Mouse (Mus musculus) layer of hippocampus, postnatal 10 days (tissue): ENCODE results near the gene Fam117b. TPM values are rescaled to one million over a fixed set of nuclear protein-coding genes. Genes with fewer than 3 reads are reported as not detected.
A peak's percentile ranks its signal among the peaks of the same experiment; 100 is the strongest.

Experiments
- DNase-seq, 2 experiments: peaks; one replicate each; pipeline ENCODE4 v3.0.0; 2021; ENCODE audit warnings: low spot score in 2 of 2
- total RNA-seq, 2 experiments: library from RNA; stranded (reverse); gene quantifications; 2 replicates each; pipeline ENCODE4 v1.2.3; 2021

Fam117b gene
- total RNA-seq, 2 experiments from 2014 or later: 52.3 to 59.0 TPM

GRCm38 (mm10) chr1:59913195-59913868 is 526 bp downstream of the Fam117b start:
- peak; percentile 53 to 72 for DNase-seq

GRCm38 (mm10) chr1:59913869-59914225 is 1.0 kb downstream of the Fam117b start:
- no peak for DNase-seq

GRCm38 (mm10) chr1:59914799-59915198 is 2.0 kb downstream of the Fam117b start:
- no peak for DNase-seq

GRCm38 (mm10) chr1:59915843-59916610 is 3.2 kb downstream of the Fam117b start:
- no peak for DNase-seq

GRCm38 (mm10) chr1:59917401-59917800 is 4.6 kb downstream of the Fam117b start:
- DNase-seq: no peak

GRCm38 (mm10) chr1:59918075-59918474 is 5.3 kb downstream of the Fam117b start:
- DNase-seq: no peak

GRCm38 (mm10) chr1:59923201-59923600 is 10.4 kb downstream of the Fam117b start:
- DNase-seq: no peak

- DNase-seq: no peak
Observed at GRCm38 (mm10) chr1:59923673-59924072, 10.9 kb downstream of the Fam117b start.

GRCm38 (mm10) chr1:59924411-59924810 is 11.6 kb downstream of the Fam117b start:
- DNase-seq: no peak

- no peak for DNase-seq
Observed at GRCm38 (mm10) chr1:59926021-59926672, 13.3 kb downstream of the Fam117b start.

GRCm38 (mm10) chr1:59927131-59927680 is 14.4 kb downstream of the Fam117b start:
- DNase-seq: no peak

- DNase-seq: no peak
Observed at GRCm38 (mm10) chr1:59930926-59931325, 18.1 kb downstream of the Fam117b start.

GRCm38 (mm10) chr1:59932991-59933390 is 20.2 kb downstream of the Fam117b start:
- no peak for DNase-seq

GRCm38 (mm10) chr1:59941063-59941462 is 28.3 kb downstream of the Fam117b start:
- no peak for DNase-seq

- no peak for DNase-seq
Observed at GRCm38 (mm10) chr1:59942057-59942790, 29.4 kb downstream of the Fam117b start.

GRCm38 (mm10) chr1:59943825-59944224 is 31.0 kb downstream of the Fam117b start:
- DNase-seq: no peak

- no peak for DNase-seq
Observed at GRCm38 (mm10) chr1:59945969-59946368, 33.2 kb downstream of the Fam117b start.

- DNase-seq: no peak
Observed at GRCm38 (mm10) chr1:59947509-59947908, 34.7 kb downstream of the Fam117b start.

GRCm38 (mm10) chr1:59957206-59957605 is 44.4 kb downstream of the Fam117b start:
- DNase-seq: no peak

- DNase-seq: no peak
Observed at GRCm38 (mm10) chr1:59959941-59960340, 47.1 kb downstream of the Fam117b start.

GRCm38 (mm10) chr1:59966171-59966785 is 53.5 kb downstream of the Fam117b start:
- no peak for DNase-seq
